Mouse (Mus musculus) urinary bladder, postnatal 10 days (tissue): ENCODE results near the gene Adamts3.

Experiments
- DNase-seq: peaks from one replicate; pipeline ENCODE4 v3.0.0; 2022; ENCODE audit warnings: low spot score

The Adamts3 gene

DNA sequence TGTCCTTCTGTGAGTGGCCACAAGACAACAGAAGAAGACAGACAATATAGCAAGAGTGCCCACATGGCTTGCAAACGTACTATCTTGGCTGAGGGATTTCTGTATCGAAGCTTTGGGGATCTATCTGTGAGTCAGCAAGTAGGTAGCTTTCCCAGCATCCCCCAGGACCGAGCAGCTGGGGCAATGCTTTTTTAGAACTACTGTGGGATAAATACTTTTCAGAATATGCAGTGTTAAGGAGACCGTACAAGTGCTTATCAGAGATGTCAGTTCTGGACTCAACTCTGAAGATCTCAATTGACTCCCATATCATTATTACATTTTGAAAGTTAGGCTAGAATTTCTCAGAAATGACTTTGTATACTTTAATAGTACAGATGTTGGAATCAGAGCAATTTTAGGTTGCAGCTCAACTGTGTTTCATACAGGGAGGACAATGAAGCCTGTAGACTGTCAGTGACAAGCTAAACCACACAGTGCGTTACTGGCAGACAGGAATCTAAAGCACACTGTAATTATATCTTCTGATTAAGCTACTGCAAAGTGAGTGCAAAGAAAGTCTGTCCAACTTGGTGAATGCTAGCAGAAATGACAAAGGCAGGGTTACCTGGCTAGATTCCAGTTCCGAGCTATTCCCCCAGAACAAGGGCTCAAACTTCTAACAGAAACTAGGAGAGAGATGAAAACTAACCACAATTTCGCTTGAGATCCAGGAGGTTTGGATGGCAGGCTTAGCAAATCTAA, 171.8 kb downstream of the Adamts3 start:
- DNase-seq, result no peak

DNA sequence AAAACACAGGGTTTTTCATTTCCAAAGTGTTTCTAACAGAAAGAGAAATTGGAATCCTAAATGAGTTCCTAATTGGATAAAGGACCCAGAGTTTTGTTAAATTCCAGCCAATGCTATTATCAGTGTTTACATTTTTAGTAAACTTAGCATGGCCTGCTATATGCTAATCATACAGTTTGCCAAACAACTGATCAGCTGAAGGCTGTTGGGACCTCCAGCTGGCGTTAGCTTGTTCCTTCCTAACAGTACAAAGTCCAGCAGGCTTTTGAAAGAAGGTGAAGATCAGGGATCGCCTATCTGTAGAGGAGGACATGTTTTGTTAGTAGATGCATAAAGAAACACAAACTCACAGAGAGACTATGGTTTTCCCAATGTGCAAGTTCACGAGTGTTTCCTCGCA, 173.7 kb downstream of the Adamts3 start:
- DNase-seq, result no peak

DNA sequence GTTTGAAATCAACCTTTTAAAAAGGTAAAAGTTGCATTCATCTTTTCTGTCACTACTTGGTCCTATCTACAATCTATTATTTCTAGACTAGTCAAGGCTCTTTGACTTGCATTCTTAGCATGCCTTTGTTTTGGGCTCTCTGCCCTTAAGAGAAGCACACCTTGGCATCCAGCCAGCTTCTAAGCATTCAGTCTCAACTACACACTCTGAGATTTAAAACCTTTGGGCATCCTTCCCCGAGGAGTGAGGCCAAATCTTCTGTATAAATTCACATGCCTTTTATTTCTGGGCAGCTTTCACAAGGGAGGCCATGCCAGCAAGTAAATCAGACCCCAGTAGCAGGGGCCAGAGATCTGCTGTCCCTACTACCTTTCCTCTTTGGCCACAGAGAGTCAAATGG, 178.9 kb downstream of the Adamts3 start:
- DNase-seq, result no peak

DNA sequence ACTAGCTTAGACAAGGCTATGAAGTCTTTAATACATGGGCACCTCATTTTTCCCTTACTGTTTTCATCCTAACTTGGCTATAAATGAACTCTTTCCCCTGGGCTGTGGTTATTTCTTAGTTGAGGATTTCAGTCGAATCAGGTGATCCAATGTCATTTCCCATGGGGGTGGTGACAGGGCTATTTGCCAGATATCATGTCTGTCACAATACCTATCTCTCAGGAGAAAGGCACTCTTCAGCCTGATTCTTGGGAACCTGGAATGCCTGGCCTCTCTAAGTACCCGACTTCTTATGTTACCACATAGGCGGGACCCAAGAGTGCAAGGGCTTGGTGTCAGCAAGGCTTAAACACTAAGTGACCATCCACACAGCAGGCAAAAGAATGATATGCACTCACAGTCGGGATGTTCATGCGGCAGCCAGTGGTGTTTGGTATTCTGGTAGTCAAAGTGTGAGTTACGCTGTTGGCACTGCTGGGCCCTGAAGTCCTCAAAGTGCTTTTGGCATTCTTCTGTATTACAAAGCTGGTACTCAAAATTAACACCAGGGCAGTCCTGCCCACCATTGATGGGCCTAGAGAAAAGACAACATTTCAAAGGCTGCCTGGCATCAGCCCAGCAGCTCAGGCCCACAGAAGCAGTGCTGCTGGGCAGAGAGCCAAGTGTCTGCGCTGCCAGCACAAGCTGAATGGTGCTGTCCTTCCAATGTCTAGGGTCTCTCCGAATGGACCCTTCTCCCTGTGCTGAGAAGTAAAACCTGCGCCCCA, 181.7 kb downstream of the Adamts3 start:
- DNase-seq, result no peak

GRCm38 (mm10) chr5:89687826-89688225, 195.3 kb downstream of the Adamts3 start:
- no peak for DNase-seq

GRCm38 (mm10) chr5:89679871-89680536, 203.1 kb downstream of the Adamts3 start:
- no peak for DNase-seq

GRCm38 (mm10) chr5:89678148-89678547, 205.0 kb downstream of the Adamts3 start:
- DNase-seq, result no peak

- no peak for DNase-seq
These were observed 208.9 kb downstream of the Adamts3 start for GRCm38 (mm10) chr5:89674066-89674848.

DNA sequence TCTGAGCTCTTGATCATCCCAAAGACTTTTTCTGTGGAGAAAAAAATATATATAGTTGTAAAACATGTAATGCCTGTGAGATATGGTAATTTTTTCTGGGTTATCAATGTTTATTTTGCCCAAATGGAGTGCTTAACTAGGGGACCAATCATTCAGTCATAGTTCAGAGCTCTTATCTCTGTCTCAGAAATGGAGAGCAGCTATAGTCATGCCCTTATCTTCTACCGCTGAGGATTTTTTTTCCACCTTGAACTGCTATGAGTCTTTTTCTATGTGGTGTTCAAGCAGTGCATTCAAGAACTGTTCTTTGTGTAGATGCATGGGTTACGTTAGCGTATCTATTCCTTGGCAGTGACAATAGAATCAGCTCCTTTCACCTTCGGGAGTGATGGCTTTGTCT, 210.2 kb downstream of the Adamts3 start:
- no peak for DNase-seq

DNA sequence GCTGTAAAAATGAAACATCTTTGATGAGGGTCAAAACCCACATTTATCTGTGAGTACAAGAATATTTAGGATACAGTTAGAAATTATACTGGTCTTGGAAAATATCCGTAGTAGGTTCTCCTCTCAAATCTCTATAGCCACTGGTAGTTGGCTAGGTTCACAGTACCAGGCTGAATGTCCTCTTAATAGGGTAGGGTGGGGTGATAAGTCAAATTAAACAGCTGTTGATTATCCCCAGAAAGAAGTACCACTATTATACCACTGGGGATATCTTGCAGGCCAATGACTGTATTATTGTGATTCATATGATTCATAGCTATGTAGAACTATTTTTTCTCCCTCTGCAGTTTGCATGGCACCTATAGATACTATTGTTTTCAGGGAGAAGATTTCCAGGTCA, 228.8 kb downstream of the Adamts3 start:
- DNase-seq, result no peak

DNA sequence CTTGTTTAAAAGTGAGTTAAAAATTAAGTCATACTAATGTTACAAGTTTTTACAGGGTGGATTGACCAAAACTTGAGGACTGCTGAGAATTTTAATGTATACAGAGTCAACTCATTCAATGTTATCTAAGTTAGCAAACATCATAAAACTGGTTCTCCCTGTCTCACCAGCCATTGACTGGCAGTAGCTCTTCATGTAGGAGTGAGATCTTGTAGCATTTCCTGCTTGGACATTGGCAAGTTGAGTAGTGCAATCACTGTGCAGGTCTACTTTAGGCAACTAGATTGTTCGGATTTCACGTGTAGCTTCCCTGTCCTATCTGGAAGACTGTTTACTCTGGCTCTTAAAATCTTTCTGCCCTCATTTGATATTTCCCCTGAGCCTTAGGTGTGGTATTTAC, 229.3 kb downstream of the Adamts3 start:
- DNase-seq, result no peak

DNA sequence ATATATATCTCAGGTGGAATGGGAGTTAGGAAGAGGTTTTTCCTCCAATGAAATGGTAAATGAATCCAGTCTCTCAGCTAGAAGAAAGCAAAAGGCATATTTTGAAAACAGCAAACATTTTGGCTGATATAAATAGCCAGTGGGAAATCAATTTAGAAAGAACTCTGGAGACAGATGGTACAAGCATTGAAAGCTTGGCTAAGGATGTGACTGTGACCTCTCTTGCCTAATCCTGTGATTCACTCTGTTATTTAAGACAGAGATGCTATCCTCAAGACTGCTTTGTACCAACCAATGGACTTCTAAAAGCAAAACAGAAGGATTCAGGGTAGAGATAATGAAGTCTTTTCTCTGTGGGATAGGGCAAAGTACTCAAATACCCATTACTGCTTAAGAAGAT, 236.2 kb downstream of the Adamts3 start:
- DNase-seq, result no peak

- no peak for DNase-seq
These were observed 247.7 kb downstream of the Adamts3 start for GRCm38 (mm10) chr5:89635434-89635833.

DNA sequence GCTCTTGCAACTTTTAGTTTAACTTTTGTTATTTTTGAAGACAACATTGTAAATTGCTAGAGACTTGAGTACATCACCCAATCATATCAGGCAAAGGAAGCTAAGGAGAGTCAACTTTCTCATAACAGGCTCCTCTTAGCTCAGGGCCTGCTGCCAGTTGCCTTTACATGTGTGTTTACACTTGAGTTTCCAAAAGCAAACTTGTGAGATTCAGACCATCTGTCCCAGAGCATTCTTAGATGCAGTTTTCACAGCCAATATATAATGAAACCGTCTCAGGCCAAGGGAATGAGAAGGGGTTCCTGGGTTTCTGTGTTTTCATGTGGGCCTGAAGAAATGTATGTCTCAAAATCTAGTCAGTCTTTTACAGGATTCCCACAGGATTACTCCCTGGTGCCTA, 251.5 kb downstream of the Adamts3 start:
- no peak for DNase-seq
